Mouse (Mus musculus) stomach, postnatal 0 days (tissue): ENCODE data around the gene Pithd1.

ENCODE experiments used
- CTCF ChIP-seq: IDR thresholded peaks from 2 replicates; pipeline ENCODE4 v1.5.1; 2016; ENCODE audit warnings: antibody characterized with exemption, low read depth, mild to moderate bottlenecking, moderate library complexity
- EP300 ChIP-seq: optimal IDR thresholded peaks from 2 replicates; pipeline ENCODE3; 2016; ENCODE audit warnings: antibody characterized with exemption

DNA sequence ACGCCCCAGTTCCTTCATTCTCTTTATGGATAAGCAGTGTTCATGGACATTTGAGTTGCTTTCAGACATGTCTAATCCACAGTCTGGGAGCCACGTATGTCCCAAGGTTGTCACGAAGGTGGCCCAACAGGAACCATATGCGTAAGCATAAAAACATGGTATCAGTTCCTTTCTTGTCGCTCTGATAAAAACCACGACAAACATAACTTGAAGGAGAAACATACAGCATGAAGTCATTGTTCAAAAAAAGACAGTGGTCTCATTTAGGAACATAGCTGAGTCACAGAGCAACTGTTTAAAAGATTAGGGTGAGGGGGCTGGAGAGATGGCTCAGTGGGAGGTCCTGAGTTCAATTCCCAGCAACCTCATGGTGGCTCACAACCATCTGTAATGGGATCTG is 44.9 kb downstream of the Pithd1 start:
- TF ChIP-seq CTCF (no peak), EP300 (no peak)
